Mouse (Mus musculus): ENCODE results near the gene Krtap5-2.
"Not testable (repeated sequence)": the region's sequence is repeated elsewhere in the genome, so short reads cannot be mapped to it uniquely, and the experiment has no call there.

The Krtap5-2 gene

DNA sequence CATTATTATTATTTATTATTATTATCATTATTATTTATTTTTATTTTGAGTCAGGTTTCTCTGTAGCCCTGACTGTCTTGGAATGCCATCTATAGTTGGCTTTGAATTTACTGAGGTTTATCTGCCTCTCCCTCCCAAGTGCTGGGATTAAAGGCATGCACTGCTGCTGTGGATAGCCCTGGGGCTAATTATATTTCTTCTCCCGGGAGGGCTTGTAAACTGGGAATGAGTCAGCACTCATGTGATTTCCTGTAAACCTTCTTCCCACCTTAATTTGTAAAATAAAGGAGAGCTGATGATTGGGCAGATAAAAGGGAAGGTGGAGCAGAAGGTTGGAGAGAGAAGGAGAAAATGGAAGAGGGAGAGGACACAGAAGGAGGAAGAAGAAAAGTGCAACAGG is 35.1 kb downstream of the Krtap5-2 start:
- in situ Hi-C loops (cut with MboI, MseI), result no loop called here

DNA sequence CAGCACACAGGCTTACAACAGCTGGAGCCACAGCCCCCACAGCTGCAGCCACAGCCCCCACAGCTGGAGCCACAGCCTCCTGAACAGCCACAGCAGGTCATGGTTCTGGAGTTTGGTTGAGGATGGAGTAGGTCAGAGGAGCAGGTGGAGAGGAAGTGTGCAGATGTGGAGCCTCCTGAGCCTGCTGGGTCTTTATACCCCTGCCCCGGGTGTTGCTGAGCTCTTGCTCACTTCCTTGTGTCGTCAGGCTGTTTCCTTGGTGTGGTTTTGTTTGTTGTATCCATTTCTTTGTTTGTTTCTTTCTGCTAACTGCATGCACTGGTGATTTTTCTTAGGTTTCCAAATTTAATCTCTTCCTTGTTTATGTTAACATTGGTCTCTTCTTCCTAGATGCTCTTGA is 39.9 kb downstream of the Krtap5-2 start, which contains the start of gene Gm39115:
TSS of gene Gm39115 (minus strand) at position 101 of the 400 bp plus-strand sequence.
- in situ Hi-C loops (cut with MboI, MseI), result not testable (repeated sequence)

DNA sequence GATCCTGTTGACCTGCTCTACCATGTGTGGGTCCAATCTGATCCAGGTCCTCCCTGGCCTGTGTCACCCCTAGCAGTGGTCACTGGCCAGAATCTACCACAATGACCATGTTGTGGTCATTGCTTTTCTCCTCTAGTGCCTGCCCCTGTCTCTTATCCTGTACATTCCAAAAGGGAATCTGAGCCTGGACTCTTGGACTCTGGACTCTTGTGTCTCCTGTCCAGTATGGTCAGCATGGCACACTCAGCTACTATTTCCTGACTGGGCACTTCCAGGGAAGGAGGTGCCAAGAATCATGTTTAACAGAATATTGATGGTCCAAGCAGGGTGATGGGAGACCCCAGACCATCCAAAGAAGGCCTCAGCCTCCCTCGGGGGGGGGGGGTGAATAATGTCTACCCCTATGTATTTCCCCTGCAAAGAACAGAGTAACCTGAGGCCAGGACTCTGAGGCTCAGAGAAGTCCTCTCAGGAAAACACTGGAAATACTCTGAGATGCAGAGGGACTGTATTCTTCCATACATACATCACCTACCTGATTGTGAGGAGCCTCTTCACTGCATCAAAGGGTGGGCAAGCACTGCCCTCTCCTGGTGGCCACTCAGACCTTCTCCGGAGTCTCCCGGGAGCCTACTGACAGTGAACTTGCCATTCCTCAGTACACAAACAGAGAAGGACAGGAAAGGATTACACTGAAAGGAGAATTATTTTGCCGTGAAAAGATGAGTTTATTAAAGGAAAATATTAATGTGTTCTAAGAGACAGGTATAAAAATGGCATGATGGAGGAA is 41.4 kb downstream of the Krtap5-2 start:
- in situ Hi-C loops (cut with MboI, MseI), result no loop called here

DNA sequence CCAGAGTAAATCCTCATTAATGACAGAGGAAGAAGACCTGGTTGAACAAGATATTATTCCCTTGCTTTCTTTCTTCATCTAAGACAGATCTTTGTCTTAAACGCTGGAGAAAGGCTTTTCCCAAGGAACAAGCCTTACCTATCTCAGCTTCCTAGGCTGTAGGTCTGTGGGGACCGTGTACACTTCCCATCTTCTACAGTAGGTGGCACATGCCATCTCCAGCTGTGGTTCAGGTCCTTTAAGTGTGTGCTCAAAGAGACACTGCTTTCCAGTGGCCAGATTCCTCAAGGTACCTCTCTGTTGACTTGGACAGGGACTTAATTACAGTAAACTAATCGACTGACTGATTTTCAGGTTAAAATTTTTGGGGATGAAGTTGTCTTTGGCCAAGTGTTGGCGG is 47.0 kb downstream of the Krtap5-2 start:
- in situ Hi-C loops (cut with MboI, MseI), result no loop called here

Measured in T-helper 2 cell (primary cell).